Comparison of ENCODE assay signal across 32 mouse cellular contexts in genomic region chr11:119050361-119050760, GRCm38 (mm10). TPM values are rescaled to one million over a fixed set of nuclear protein-coding genes. Genes with fewer than 3 reads are reported as not detected.
A peak's percentile ranks its signal among the peaks of the same experiment; 100 is the strongest.
DNase-seq lines count a peak whose midpoint lies in the region; ATAC-seq and TF ChIP-seq lines count a peak whose summit lies in the region.
"Had no signal": no experiment of that assay in that cellular context is flagged by ENCODE, and none has a peak within 500 bp of the region (broad histone marks: within the 10 kb centered on the region; RNA-seq: fewer than 3 reads in every experiment).

No protein-coding gene starts in this region.

- 0% methylated on average over 2 of the region's 2 CpGs for WGBS in intestine, embryonic 16.5 days

- no peak overlapping the region for H3K27ac ChIP-seq in MEL (ENCODE audit: control insufficient read depth, low read depth, low read length)
- no peak overlapping the region for H3K27ac ChIP-seq in intestine, embryonic 16.5 days (ENCODE audit: low read length)
- H3K27ac ChIP-seq: embryonic facial prominence, embryonic 12.5 days; heart, adult 2 months; heart, embryonic 13.5 days; hindbrain, embryonic 10.5 days; hindbrain, embryonic 15.5 days; kidney, embryonic 15.5 days; layer of hippocampus, adult 2 months; liver, embryonic 12.5 days; midbrain, embryonic 12.5 days; neural tube, embryonic 13.5 days had no signal

- no peak overlapping the region for H3K4me3 ChIP-seq in MEL (ENCODE audit: control insufficient read depth in 1 of 2, insufficient read depth in 1 of 2, low read depth in 2 of 2, low read length in 2 of 2)
- H3K4me3 ChIP-seq in intestine, embryonic 16.5 days (ENCODE audit: low read length) = no peak overlapping the region
- H3K4me3 ChIP-seq: embryonic facial prominence, embryonic 12.5 days; heart, adult 2 months; heart, embryonic 13.5 days; hindbrain, embryonic 10.5 days; hindbrain, embryonic 15.5 days; kidney, embryonic 15.5 days; layer of hippocampus, adult 2 months; liver, embryonic 12.5 days; megakaryocyte, embryonic 14.5 days; midbrain, embryonic 12.5 days; myocyte; neural tube, embryonic 13.5 days had no signal

- no peaks in the 10 kb centered on the region for H3K9me3 ChIP-seq in MEL (replicated peaks; ENCODE audit: insufficient read depth, low read length)
- H3K9me3 ChIP-seq in intestine, embryonic 16.5 days (ENCODE audit: control insufficient read depth, low read length) = no peaks in the 10 kb centered on the region
- H3K9me3 ChIP-seq: embryonic facial prominence, embryonic 12.5 days; heart, embryonic 13.5 days; hindbrain, embryonic 10.5 days; hindbrain, embryonic 15.5 days; kidney, embryonic 15.5 days; liver, embryonic 12.5 days; midbrain, embryonic 12.5 days; neural tube, embryonic 13.5 days had no signal

- H3K4me1 ChIP-seq in MEL (ENCODE audit: control insufficient read depth in 1 of 2, insufficient read depth in 2 of 2, low read length in 2 of 2) = 0 out of 4 replicates have a peak, but pooled peaks cover 0 to 7% of the 10 kb centered on the region in 2 experiments
- H3K4me1 ChIP-seq in intestine, embryonic 16.5 days (ENCODE audit: control insufficient read depth, insufficient read depth, low read length) = peaks cover 54% of the 10 kb centered on the region

- peak; percentile 44 for DNase-seq in thymus, postnatal 4 days
- DNase-seq in thymus, postnatal 14 days = no peak
- DNase-seq in MEL (ENCODE audit: low read depth, low spot score) = peak; percentile 29
- no peak for DNase-seq in adrenal gland, postnatal 10 days
- no peak for DNase-seq in layer of hippocampus, adult 9-11 months
- DNase-seq in urinary bladder, adult 2 months (ENCODE audit: low spot score) = no peak
- DNase-seq: adrenal gland, adult 2 months; cerebellum, adult 8-10 months; cerebellum, postnatal 36 days; embryo, embryonic 11 days; heart, adult 2 months; heart, postnatal 14 days; kidney, adult 11 months; kidney, postnatal 36 days; left cerebral cortex, postnatal 4 days; liver, postnatal 0 days; lung, postnatal 36 days; right cerebral cortex, postnatal 14 days had no signal

- H3K4me2 ChIP-seq in intestine, embryonic 16.5 days (ENCODE audit: low read depth, low read length) = no peak overlapping the region
- H3K4me2 ChIP-seq: embryonic facial prominence, embryonic 12.5 days; heart, embryonic 13.5 days; hindbrain, embryonic 15.5 days; kidney, embryonic 15.5 days; liver, embryonic 12.5 days; midbrain, embryonic 12.5 days; neural tube, embryonic 13.5 days had no signal

- peaks cover 0 to 2% of the 10 kb centered on the region in 2 experiments; a peak in 1 of 4 replicates for H3K36me3 ChIP-seq in MEL (ENCODE audit: control insufficient read depth in 1 of 2, insufficient read depth in 2 of 2, low read length in 2 of 2)
- no peaks in the 10 kb centered on the region for H3K36me3 ChIP-seq in intestine, embryonic 16.5 days (ENCODE audit: control insufficient read depth, insufficient read depth, low read length)
- H3K36me3 ChIP-seq: embryonic facial prominence, embryonic 12.5 days; heart, embryonic 13.5 days; hindbrain, embryonic 10.5 days; hindbrain, embryonic 15.5 days; kidney, embryonic 15.5 days; liver, embryonic 12.5 days; midbrain, embryonic 12.5 days; neural tube, embryonic 13.5 days had no signal

- no peak for TF ChIP-seq CTCF in MEL (IDR thresholded peaks at IDR 0.05 in 2 of 3, conservative IDR thresholded peaks at IDR 0.05 in 1 of 3; ENCODE audit: control insufficient read depth in 1 of 3, insufficient read depth in 1 of 3, low read depth in 2 of 3, low read length in 3 of 3, poor library complexity in 1 of 3, severe bottlenecking in 1 of 3)

- TF ChIP-seq RAD21 in MEL (IDR thresholded peaks at IDR 0.05; ENCODE audit: low read depth, low read length) = no peak

- TF ChIP-seq EP300 in MEL (IDR thresholded peaks at IDR 0.05; ENCODE audit: low read depth in 1 of 2, low read length in 2 of 2) = no peak

- no peak overlapping the region for H3K9ac ChIP-seq in MEL (ENCODE audit: control insufficient read depth, low read depth, low read length, poor library complexity, severe bottlenecking)
- H3K9ac ChIP-seq in intestine, embryonic 16.5 days (ENCODE audit: low read depth, low read length) = no peak overlapping the region
- H3K9ac ChIP-seq: embryonic facial prominence, embryonic 12.5 days; heart, embryonic 13.5 days; hindbrain, embryonic 15.5 days; kidney, embryonic 15.5 days; liver, embryonic 12.5 days; liver, postnatal 0 days; midbrain, embryonic 12.5 days; neural tube, embryonic 13.5 days had no signal

- peaks cover 0 to 4% of the 10 kb centered on the region in 2 experiments for H3K27me3 ChIP-seq in MEL (ENCODE audit: control insufficient read depth in 1 of 2, insufficient read depth in 2 of 2, low read length in 2 of 2)
- H3K27me3 ChIP-seq in intestine, embryonic 16.5 days (replicated peaks; ENCODE audit: control insufficient read depth, insufficient read depth, low read length) = peaks cover 75% of the 10 kb centered on the region

- no peaks in the 10 kb centered on the region for H3K79me2 ChIP-seq in MEL (ENCODE audit: control insufficient read depth, insufficient read depth, low read length, poor library complexity)

- no peak for TF ChIP-seq POLR2A in MEL (IDR thresholded peaks at IDR 0.05; ENCODE audit: control insufficient read depth in 1 of 2, insufficient read depth in 1 of 2, low read depth in 1 of 2, low read length in 2 of 2, poor library complexity in 1 of 2)

- ATAC-seq in intestine, embryonic 16.5 days = peak; percentile 17; the same call in 1 of the 2 replicates
- ATAC-seq: activated CD4-positive, CD25-positive, alpha-beta regulatory T cell, adult 4 months; forebrain, embryonic 14.5 days; liver, embryonic 12.5 days; liver, postnatal 0 days had no signal

TF ChIP-seq in MEL, 35 proteins besides CTCF, POLR2A, EP300 and RAD21:
- TF ChIP-seq CHD1 (IDR thresholded peaks at IDR 0.05; ENCODE audit: low read depth, low read length) = no peak
- TF ChIP-seq MYB (IDR thresholded peaks at IDR 0.05; ENCODE audit: low read depth, low read length) = no peak
- TF ChIP-seq MAZ (IDR thresholded peaks at IDR 0.05; ENCODE audit: low read depth, low read length) = no peak
- no peak for TF ChIP-seq ELF1 (IDR thresholded peaks at IDR 0.05; ENCODE audit: low read depth, low read length)
- TF ChIP-seq MAFK (IDR thresholded peaks at IDR 0.05; ENCODE audit: borderline replicate concordance, low read depth, low read length) = no peak
- no peak for TF ChIP-seq TBP (IDR thresholded peaks at IDR 0.05; ENCODE audit: low read depth, low read length)
TF ChIP-seq in MEL: peak in this region for 0.

RNA-seq across cellular contexts. Expression of gene Cbx8, which starts 9.6 kb away (rescaled TPM):
- 5.3 and 5.7 TPM in 2 replicates for total RNA-seq in MEL (2012; rRNA removed)
- 10 to 100 TPM in 1 of 2 experiments, not detected in 1; 11.3 TPM for polyA plus RNA-seq in MEL (2012; ENCODE audit: insufficient read depth in 1 of 2, insufficient read length in 2 of 2, low read depth in 1 of 2, low replicate concordance in 2 of 2, missing spikeins in 1 of 2)
- 8.1 and 8.5 TPM in 2 replicates for polyA plus RNA-seq in intestine, embryonic 16.5 days (2015; fragmentation: Nextera tagmentation; extraction: Ambion mirVana)
- 10 to 100 TPM in 1 of 2 experiments, 1 to 10 TPM in 1; 8.8 to 12.3 TPM for total RNA-seq in adrenal gland, postnatal 10 days (2021)
- 5.4 and 6.8 TPM in 2 replicates for polyA plus RNA-seq in urinary bladder, adult 2 months (2012; rRNA removed)

RNA-seq across cellular contexts. Expression of gene Cbx2, which starts 27.6 kb away (rescaled TPM):
- 11.8 and 13.1 TPM in 2 replicates for total RNA-seq in MEL (2012; rRNA removed)
- polyA plus RNA-seq in MEL (2012; ENCODE audit: insufficient read depth in 1 of 2, insufficient read length in 2 of 2, low read depth in 1 of 2, low replicate concordance in 2 of 2, missing spikeins in 1 of 2) = 10 to 100 TPM in 1 of 2 experiments, not detected in 1; 13.3 TPM
- polyA plus RNA-seq in intestine, embryonic 16.5 days (2015; fragmentation: Nextera tagmentation; extraction: Ambion mirVana) = 17.8 and 18.1 TPM in 2 replicates
- 1 to 10 TPM; 6.7 to 7.9 TPM for total RNA-seq in adrenal gland, postnatal 10 days (2021)
- 3.0 TPM in 2 replicates for polyA plus RNA-seq in urinary bladder, adult 2 months (2012; rRNA removed)

RNA-seq across cellular contexts. Expression of gene Cbx4, which starts 35.7 kb away (rescaled TPM):
- 8.0 and 8.1 TPM in 2 replicates for total RNA-seq in MEL (2012; rRNA removed)
- polyA plus RNA-seq in MEL (2012; ENCODE audit: insufficient read depth in 1 of 2, insufficient read length in 2 of 2, low read depth in 1 of 2, low replicate concordance in 2 of 2, missing spikeins in 1 of 2) = 10 to 100 TPM in 1 of 2 experiments, not detected in 1; 22.6 TPM
- 9.3 and 10.0 TPM in 2 replicates for polyA plus RNA-seq in intestine, embryonic 16.5 days (2015; fragmentation: Nextera tagmentation; extraction: Ambion mirVana)
- 100 to 1,000 TPM in 1 of 2 experiments, 10 to 100 TPM in 1; 52.0 to 133 TPM for total RNA-seq in adrenal gland, postnatal 10 days (2021)
- polyA plus RNA-seq in urinary bladder, adult 2 months (2012; rRNA removed) = 32.2 and 36.0 TPM in 2 replicates

Comparison
In these comparisons a context has a peak if more than half of its experiments do, and no peak if none do; other contexts are left out.
1. DNase-seq: peak in thymus, postnatal 4 days (single experiment) and MEL (single experiment); none in thymus, postnatal 14 days (single experiment), adrenal gland, postnatal 10 days (single experiment), layer of hippocampus, adult 9-11 months (single experiment) and urinary bladder, adult 2 months (single experiment).